Mouse (Mus musculus): ENCODE data around the gene Hist1h2bg. TPM values are rescaled to one million over a fixed set of nuclear protein-coding genes. Genes with fewer than 3 reads are reported as not detected.
A peak's percentile ranks its signal among the peaks of the same experiment; 100 is the strongest.
"Not testable (repeated sequence)": the region's sequence is repeated elsewhere in the genome, so short reads cannot be mapped to it uniquely, and the experiment has no call there.

Gene Hist1h2bg
- total RNA-seq, 2 experiments from 2014 or later = 93.3 to 96.2 TPM

DNA sequence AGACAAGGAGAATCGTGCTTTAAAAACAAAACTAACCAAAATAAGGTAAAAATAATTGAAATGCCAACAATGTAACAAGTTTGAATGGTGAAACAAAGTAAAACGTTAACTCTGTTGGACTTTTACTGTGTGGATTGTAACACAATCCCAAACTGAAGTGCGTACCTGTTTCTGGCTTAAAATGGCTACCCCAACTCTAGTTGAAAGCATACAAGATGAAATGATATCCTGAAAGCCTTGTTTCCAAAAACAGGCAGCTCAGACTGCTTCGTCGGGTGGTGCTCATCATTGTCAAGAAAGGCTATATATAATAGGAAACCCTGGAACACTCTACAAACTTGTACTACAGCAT lies 9.7 kb upstream of the Hist1h2bg start:
- not testable (repeated sequence) for DNase-seq (ENCODE audit: low spot score in 2 of 2)

DNA sequence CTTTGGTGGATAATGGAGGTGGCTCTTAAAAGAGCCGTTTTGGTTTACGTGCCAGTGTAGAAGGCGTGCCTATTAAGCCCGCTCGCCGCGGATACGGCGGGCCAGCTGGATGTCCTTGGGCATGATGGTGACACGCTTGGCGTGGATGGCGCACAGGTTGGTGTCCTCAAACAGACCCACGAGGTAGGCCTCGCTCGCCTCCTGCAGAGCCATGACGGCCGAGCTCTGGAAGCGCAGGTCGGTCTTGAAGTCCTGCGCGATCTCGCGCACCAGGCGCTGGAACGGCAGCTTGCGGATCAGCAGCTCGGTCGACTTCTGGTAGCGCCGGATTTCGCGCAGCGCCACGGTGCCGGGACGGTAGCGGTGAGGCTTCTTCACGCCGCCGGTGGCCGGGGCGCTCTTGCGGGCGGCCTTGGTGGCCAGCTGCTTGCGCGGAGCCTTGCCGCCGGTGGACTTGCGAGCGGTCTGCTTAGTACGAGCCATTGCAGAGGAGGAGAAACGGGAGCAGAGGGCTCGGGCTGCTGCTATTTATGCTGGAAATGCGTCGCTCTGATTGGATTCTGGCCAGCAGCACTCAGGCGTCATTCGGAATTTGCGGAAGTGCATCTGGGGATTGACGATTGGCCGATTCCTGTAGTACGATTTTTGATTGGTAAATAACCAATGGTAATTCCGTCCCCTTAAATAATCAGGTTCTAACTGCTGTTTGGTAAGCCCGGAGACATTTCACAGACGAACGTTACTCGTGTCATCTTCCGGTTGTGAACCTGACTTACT lies 9.1 kb upstream of the Hist1h2bg start, which contains the start of gene Hist1h3e:
Hist1h3e (minus strand) TSS at position 487 of the 777 bp plus-strand sequence.
- DNase-seq (ENCODE audit: low spot score in 2 of 2) = peak; percentile 96 to 98

DNA sequence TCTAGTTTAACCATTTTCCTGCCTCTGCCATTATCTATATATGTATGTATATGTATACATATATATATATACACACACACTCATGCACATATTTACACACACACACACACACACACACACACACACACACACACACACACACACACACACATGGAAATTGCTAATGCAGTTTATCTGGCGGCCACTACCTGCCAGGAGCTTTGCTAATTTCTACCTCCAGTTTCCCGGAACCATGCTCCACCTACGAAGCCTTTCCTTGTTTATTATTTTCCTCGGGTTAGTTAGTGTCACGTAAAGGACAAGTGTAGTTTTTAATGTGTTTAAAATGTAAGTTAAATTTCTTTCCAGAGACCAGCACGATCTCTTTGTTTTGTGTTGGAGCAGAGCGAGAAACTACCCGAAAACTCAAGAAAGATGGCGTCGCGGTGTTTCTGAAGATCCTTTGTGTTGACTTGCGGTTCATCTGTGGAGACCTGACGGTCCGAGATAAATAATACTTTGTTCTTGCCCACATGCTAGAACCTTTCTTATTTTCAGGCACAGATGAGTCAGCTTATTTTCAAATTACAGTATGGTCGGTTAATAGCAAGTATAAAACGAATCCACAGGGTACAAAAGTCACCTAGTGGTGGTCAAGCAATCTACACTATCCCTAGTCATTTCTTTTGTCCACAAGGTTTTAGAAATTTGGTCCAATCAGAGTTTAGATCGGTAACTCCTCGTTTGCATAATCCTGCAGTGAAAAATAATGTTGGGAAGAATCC lies 8.3 kb upstream of the Hist1h2bg start:
- DNase-seq (ENCODE audit: low spot score in 2 of 2) = peak in 1 of 2 experiments; percentile 75

DNA sequence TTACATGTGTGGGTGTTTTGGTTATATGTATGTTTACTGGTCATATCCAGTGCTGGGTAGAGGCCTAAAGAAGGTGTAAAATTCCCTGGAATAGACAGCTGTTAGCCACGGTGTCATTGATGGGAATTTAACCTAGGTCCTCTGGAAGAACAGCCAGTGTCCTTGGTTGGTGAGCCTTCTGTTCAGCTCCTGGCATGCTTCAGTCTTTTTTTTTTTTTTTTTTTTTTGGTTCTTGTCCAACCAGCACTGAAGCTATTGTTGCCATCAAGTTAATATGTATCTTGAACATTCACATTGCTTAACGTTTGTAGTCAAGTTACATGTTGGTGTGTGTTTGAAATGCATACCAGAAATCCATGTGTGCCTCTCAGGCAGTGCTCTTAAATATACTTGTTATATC lies 6.7 kb upstream of the Hist1h2bg start:
- no peak for DNase-seq (ENCODE audit: low spot score in 2 of 2)

DNA sequence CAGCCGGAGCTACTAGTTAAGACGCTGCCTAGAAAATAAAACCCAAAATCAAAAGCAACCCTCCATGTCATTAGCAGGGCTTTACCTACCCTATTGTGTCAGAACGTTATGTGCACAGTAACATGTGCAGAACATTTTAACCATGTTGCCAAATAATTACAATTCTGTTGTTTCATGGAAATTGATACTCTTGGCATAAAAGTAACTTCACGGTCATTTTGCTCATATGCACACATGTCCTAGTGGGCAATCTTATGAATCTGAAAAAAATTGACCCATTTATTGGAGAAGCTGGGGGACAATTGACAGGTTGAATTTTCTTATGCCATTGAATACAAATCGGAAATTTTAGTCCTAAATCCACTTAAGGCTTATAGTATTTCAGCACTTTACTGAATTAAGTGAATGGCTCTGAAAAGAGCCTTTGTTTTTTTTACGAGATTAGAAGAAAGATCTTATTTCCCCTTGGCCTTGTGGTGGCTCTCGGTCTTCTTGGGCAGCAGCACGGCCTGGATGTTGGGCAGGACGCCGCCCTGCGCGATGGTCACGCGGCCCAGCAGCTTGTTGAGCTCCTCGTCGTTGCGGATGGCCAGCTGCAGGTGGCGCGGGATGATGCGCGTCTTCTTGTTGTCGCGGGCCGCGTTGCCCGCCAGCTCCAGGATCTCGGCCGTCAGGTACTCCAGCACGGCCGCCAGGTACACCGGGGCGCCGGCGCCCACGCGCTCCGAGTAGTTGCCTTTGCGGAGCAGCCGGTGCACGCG lies 755 bp upstream of the Hist1h2bg start:
- DNase-seq (ENCODE audit: low spot score in 2 of 2) = not testable (repeated sequence)

DNA sequence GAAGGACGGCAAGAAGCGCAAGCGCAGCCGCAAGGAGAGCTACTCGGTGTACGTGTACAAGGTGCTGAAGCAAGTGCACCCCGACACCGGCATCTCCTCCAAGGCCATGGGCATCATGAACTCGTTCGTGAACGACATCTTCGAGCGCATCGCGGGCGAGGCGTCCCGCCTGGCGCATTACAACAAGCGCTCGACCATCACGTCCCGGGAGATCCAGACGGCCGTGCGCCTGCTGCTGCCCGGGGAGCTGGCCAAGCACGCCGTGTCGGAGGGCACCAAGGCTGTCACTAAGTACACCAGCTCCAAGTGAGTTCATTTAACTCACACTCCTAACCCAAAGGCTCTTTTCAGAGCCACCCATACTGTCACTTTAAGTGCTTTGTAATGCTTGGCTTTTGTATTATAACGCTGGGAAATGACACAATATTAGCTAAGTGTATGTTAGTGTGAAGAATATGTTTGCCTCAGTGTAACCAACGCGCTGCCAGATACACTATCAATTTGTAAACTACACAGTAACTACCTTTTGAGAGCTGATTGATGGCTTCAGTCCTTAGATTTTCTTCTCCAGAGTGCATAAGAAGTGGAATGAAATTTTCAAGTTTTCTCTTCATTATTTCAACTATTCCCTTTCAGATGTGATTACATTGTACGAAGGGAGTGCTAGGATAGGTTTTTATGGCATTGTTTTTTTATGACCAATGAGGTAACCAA lies 465 bp downstream of the Hist1h2bg start:
- not testable (repeated sequence) for DNase-seq (ENCODE audit: low spot score in 2 of 2)

DNA sequence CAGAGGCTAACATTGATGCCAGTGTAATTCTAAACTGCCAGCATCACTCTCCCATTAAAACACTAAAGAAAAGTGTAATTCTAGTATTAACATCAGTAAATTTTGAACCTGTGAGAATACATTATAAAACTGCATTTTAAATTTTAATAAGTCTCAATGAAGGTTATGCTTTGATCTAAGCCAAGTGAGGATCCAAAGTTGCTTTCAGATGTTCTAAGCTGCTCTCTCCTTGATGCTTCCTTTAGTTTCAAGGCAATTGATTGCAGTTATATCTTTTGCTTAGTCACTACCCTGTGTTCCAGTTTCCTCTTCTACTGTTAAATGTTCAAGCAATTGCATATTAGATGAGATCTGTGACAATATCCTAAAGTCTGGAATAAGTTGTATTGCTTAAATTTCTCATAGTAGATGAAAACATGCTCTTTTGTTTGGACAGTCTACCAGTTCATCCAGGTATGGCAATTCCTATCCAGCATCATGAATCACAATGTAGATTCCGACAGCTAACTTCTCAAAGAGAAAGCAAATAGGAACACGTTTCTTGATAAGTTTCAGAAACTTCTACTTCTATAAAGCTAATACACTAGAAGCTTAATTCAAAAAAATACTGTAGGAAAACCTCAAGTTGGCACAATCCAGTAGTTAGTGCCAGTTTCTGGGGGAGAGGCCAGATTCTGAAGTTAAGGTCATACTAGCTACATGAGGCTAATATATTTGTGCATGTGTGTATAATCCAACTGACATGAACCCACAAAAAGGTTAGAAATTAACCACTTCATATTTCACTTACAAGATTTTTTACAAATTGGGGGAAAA lies 1.2 kb downstream of the Hist1h2bg start:
- DNase-seq (ENCODE audit: low spot score in 2 of 2) = no peak

DNA sequence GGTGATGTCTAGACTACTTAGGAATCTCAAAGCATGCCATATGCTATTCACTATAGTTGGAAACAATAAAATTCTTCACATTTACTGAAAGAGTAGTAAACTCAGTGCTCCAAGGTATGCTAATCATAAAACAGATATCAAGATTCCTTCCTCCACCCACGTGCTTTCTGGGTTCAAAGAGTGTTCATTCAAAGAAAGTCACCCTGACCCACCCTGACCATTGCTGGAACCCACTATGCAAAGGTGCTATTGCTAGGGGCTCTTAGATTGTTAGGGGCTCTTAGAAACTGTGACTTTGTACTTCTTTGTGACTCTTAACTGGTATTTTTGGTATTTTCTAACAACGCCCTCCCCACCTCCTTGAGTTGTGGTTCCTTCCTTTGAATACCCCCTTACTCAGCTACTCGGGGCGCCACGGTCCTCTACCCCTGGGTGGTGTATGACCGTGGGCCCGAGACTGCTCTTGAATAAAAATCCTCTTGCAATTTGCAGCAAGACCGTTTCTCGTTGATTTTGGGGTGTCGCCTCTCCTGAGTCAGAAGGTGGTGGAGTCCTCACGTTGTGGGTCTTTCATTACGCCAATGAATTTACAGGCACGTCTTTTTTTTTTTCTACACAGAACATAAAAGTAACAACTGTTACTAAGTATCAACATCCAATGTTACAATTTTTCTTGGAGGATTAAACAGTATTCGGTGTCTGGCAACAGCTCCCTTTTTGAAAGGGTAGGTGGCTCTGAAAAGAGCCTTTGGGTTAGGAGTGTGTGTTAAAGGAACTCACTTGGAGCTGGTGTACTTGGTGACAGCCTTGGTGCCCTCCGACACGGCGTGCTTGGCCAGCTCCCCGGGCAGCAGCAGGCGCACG lies 2.1 kb downstream of the Hist1h2bg start:
- DNase-seq (ENCODE audit: low spot score in 2 of 2) = not testable (repeated sequence)

DNA sequence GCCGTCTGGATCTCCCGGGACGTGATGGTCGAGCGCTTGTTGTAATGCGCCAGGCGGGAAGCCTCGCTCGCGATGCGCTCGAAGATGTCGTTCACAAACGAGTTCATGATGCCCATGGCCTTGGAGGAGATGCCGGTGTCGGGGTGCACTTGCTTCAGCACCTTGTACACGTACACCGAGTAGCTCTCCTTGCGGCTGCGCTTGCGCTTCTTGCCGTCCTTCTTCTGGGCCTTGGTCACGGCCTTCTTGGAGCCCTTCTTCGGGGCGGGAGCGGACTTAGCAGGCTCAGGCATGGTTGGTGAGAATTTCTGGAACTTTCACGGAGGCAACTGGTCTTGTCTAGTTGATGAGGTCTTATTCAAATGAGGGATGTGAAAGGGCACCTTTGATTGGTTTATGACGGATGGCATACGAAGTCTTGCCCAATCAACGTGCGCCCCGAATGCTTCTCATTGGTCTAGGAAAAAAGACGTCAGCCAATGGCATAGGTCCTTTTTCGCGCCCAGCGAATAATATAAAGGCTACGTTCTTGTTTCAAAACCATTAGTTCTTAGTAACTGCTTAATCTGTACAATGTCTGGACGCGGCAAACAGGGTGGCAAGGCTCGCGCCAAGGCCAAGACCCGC lies 2.8 kb downstream of the Hist1h2bg start, which contains the start of the genes Hist1h2bf and Hist1h2ad:
Hist1h2bf (minus strand) TSS at position 299 of the 627 bp plus-strand sequence.
Hist1h2ad (plus strand) TSS at position 484 of the 627 bp plus-strand sequence.
- peak; percentile 88 to 98 for DNase-seq (ENCODE audit: low spot score in 2 of 2)

DNA sequence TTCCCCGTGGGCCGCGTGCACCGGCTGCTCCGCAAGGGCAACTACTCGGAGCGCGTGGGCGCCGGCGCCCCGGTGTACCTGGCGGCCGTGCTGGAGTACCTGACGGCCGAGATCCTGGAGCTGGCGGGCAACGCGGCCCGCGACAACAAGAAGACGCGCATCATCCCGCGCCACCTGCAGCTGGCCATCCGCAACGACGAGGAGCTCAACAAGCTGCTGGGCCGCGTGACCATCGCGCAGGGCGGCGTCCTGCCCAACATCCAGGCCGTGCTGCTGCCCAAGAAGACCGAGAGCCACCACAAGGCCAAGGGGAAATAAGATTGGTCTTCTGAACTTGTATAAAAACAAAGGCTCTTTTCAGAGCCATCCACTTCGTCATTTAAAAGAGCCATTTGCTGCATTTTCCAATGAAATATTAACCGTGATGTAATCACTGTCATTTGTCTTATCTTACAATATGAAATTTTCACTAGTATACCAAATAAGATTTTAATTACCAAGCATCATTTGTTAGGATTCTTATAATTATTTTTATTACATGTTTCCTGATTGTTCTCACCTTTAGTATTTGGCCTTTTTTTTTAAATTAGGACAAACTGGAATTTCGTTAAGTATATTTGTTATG lies 3.5 kb downstream of the Hist1h2bg start:
- DNase-seq (ENCODE audit: low spot score in 2 of 2) = not testable (repeated sequence)

DNA sequence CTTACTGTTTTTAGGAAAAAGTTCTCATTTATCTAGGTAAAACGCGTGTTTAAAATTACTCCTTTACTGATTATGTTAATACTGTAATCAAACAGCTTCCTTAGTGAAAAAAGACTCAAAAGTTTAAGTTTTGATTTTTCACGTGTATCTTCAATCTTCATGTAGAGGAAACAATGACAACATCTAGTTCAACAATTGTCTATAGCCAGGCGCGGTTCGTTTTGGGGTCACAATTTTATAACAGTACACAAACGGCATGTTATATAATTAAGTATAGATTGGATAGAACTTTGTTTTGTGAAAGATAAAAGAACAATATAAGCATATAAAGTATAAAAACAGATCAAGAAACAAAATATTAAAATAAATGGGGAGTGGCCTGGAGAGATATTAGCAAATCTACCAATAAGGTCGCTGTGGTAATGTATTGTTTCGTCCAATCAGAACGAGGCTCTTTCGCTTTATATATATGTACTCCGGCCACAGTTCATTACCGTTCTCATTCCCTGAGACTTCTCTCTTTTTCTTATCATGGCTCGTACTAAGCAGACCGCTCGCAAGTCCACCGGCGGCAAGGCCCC lies 4.2 kb downstream of the Hist1h2bg start, which contains the start of gene Hist1h3d:
Hist1h3d (plus strand) TSS at position 493 of the 581 bp plus-strand sequence.
- DNase-seq (ENCODE audit: low spot score in 2 of 2) = peak in 1 of 2 experiments; percentile 87

DNA sequence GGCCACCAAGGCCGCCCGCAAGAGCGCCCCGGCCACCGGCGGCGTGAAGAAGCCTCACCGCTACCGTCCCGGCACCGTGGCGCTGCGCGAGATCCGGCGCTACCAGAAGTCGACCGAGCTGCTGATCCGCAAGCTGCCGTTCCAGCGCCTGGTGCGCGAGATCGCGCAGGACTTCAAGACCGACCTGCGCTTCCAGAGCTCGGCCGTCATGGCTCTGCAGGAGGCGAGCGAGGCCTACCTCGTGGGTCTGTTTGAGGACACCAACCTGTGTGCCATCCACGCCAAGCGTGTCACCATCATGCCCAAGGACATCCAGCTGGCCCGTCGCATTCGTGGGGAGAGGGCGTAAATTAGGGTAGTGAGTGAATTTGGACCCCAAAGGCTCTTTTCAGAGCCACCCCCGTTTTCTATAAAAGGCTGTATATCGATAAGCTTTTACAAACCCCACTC lies 4.7 kb downstream of the Hist1h2bg start:
- not testable (repeated sequence) for DNase-seq (ENCODE audit: low spot score in 2 of 2)

DNA sequence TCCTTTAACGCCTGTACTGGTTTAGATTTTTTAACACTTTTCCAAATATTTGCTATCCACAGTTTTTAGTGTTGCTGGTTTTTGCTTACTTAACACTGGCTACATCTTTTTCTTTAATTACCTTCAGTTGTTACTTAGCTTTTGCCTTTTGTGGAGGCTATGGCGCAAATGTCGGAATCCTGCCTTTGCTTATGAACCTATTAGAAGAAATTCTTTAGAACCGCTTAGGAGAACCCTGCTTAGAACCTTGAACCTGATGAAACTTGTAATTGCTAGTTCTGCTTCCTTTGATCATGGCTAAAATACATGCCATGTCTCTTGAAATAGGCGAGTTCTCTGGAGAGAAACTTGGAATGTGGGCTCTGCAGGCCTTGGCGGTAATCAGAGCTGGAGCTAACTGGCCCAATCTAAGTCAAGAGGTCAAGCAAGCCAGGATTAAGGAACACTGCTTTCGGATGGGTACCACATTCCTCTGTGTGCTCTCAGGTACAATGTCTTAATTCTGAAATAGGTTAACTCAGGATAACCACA lies 5.2 kb downstream of the Hist1h2bg start:
- DNase-seq (ENCODE audit: low spot score in 2 of 2) = no peak

DNA sequence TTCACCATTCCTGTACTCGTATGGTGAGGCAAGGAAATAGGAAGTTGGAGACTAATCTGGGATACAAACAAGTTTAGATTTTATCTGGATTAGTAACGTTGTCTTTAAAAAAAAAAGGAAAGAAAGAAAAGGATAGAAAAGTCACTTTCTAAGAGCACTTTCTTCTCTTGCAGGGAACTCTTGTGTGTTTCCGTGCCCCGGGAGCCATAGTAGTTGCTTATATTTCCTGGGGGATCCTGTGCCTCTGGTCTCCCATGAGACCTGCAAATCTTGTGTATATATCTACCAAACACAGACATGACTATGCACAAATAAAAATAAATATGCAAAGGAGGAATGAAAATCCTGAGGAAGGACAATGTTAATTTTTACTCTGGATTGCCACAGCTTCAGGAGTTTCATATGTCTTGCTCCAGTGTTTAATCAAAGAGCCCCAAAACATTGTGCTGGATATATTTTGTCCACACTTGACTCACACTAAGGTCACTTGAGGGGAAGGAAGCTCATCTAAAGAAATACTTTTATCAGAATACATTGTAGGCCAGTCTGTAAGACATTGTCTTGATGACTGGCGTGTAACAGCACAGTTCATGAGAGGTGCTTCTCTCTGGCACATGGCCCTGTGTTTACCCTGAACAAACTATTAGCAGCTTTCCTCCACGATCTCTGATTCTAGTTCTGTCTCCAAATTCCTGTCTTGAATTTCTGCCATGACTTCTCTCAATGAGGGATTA lies 5.9 kb downstream of the Hist1h2bg start:
- DNase-seq (ENCODE audit: low spot score in 2 of 2) = no peak

DNA sequence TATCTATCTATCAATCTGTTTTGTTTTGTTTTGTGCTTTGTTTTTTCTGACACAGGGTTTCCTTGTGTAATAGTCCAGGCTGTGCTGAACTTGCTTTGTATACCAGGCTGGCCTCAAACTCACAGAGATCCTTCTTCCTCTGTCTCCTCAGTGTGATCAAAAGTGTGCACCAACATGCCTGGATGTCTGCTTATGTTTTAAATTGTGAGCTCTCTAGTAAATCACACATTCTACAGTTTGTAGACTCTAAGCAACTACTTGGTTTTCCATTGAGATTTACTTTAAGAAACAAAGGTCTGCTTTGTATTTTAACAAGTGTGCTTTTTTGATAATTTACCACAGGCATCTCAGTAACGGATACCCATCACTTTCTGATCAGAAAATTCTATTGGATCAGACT lies 6.6 kb downstream of the Hist1h2bg start:
- DNase-seq (ENCODE audit: low spot score in 2 of 2) = no peak

All from layer of hippocampus, postnatal 14 days (tissue).